Mouse (Mus musculus): ENCODE measurements at regions not wholly inside any gene's neighbourhood (a gene's known extent, or its start where the extent isn't known, plus 50 kb on each side); places are given as distances from the start of the nearest gene placed in this dataset.

GRCm38 (mm10) chr19:26308477-26309135 lies 296.2 kb upstream of the Smarca2 start:
- Histone ChIP-seq H3K4me3 (replicated peaks; ENCODE audit: extremely low read depth, low read depth, low read length) (no peak overlapping the region), H3K4me1 (ENCODE audit: control insufficient read depth, insufficient read depth, low read length) (no peaks in the 10 kb centered on the region)
- TF ChIP-seq CTCF (IDR thresholded peaks at IDR 0.05; ENCODE audit: insufficient read depth, low read length) (no peak), POLR2A (IDR thresholded peaks at IDR 0.05; ENCODE audit: borderline replicate concordance, extremely low read depth, low read depth, low read length) (no peak)
- WGBS = 82% methylated on average over 1 of the region's 1 CpGs
- no peak for DNase-seq

DNA sequence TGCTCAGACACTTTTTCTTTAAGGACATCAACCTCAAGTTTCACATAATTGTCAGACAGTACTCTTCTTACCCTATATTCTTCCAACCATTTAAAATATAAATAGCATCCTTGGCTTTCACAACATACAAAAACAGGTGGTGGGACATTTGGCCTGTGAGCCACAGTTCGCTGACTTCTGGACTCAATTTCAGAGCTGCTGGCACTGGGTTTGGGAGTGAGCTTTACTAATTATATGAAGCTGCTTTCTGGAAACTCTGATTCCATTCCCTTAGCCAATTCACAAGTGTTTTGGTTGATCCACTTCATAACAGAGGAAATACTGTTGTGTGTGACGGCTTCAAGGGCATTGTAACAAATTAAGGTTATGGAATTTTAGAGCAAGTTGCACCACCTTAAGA lies 285.9 kb upstream of the Smarca2 start:
- H3K4me3 ChIP-seq (replicated peaks; ENCODE audit: extremely low read depth, low read depth, low read length) = no peak overlapping the region
- no peak for DNase-seq
- TF ChIP-seq CTCF (IDR thresholded peaks at IDR 0.05; ENCODE audit: insufficient read depth, low read length) (no peak), POLR2A (IDR thresholded peaks at IDR 0.05; ENCODE audit: borderline replicate concordance, extremely low read depth, low read depth, low read length) (no peak)
- H3K4me1 ChIP-seq (ENCODE audit: control insufficient read depth, insufficient read depth, low read length) = no peaks in the 10 kb centered on the region
- 78% methylated on average over 2 of the region's 2 CpGs for WGBS

DNA sequence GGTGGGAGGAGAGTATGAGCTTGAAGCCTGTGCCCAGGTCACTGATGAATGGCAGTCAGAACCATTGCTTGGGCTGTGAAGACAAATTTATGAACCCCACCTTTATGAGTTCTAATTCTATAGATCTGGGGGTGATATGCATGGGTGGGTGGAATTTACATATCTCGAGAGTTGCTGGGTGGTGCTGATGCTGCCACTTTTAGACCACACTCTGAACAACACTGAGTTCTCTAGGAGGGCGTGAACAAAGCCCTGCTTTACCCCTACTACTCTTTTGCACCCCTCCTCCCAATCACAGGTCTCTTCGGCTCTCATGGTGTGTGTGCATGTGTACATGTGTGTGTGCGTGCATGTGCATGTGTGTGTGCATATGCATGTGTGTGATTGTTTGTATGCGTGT lies 281.2 kb upstream of the Smarca2 start:
- 77% methylated on average over 5 of the region's 5 CpGs for WGBS
- no peak overlapping the region for H3K4me3 ChIP-seq (replicated peaks; ENCODE audit: extremely low read depth, low read depth, low read length)
- H3K4me1 ChIP-seq (ENCODE audit: control insufficient read depth, insufficient read depth, low read length) = no peaks in the 10 kb centered on the region
- no peak for DNase-seq
- no peak for TF ChIP-seq CTCF (IDR thresholded peaks at IDR 0.05; ENCODE audit: insufficient read depth, low read length)
- no peak for TF ChIP-seq POLR2A (IDR thresholded peaks at IDR 0.05; ENCODE audit: borderline replicate concordance, extremely low read depth, low read depth, low read length)

GRCm38 (mm10) chr19:26339120-26339519 lies 265.7 kb upstream of the Smarca2 start:
- WGBS = 83% methylated on average over 4 of the region's 4 CpGs
- Histone ChIP-seq H3K4me3 (replicated peaks; ENCODE audit: extremely low read depth, low read depth, low read length) (no peak overlapping the region), H3K4me1 (ENCODE audit: control insufficient read depth, insufficient read depth, low read length) (no peaks in the 10 kb centered on the region)
- DNase-seq = no peak
- TF ChIP-seq POLR2A (IDR thresholded peaks at IDR 0.05; ENCODE audit: borderline replicate concordance, extremely low read depth, low read depth, low read length) (no peak), CTCF (IDR thresholded peaks at IDR 0.05; ENCODE audit: insufficient read depth, low read length) (no peak)

DNA sequence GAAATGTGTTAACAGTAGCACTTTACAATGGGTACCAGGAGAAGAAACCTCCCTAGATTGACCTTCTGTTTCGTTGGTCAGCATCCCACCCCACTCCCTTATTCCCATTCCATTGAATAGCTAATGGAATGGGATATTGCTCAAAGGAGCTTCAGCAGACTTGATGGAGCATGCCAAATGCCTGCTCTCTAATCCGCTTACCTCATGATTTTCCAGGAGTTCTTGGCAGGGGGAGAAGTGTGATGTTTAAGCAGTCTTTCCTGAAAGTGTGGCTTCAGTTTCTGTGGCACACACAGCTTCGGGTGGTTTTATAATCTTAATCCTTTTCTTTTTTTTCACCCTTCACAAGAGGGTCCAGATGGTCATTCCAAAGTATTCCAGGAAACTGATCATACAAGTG lies 264.7 kb upstream of the Smarca2 start:
- TF ChIP-seq CTCF (IDR thresholded peaks at IDR 0.05; ENCODE audit: insufficient read depth, low read length) (no peak), POLR2A (IDR thresholded peaks at IDR 0.05; ENCODE audit: borderline replicate concordance, extremely low read depth, low read depth, low read length) (no peak)
- no peak for DNase-seq
- Histone ChIP-seq H3K4me3 (replicated peaks; ENCODE audit: extremely low read depth, low read depth, low read length) (no peak overlapping the region), H3K4me1 (ENCODE audit: control insufficient read depth, insufficient read depth, low read length) (no peaks in the 10 kb centered on the region)
- 54% methylated on average over 3 of the region's 3 CpGs for WGBS

- TF ChIP-seq POLR2A (IDR thresholded peaks at IDR 0.05; ENCODE audit: borderline replicate concordance, extremely low read depth, low read depth, low read length) (no peak), CTCF (IDR thresholded peaks at IDR 0.05; ENCODE audit: insufficient read depth, low read length) (no peak)
- no peak for DNase-seq
- Histone ChIP-seq H3K4me1 (ENCODE audit: control insufficient read depth, insufficient read depth, low read length) (no peaks in the 10 kb centered on the region), H3K4me3 (replicated peaks; ENCODE audit: extremely low read depth, low read depth, low read length) (no peak overlapping the region)
- WGBS = 70% methylated on average over 7 of the region's 7 CpGs
Observed at GRCm38 (mm10) chr19:26355054-26355453, 249.8 kb upstream of the Smarca2 start.

DNA sequence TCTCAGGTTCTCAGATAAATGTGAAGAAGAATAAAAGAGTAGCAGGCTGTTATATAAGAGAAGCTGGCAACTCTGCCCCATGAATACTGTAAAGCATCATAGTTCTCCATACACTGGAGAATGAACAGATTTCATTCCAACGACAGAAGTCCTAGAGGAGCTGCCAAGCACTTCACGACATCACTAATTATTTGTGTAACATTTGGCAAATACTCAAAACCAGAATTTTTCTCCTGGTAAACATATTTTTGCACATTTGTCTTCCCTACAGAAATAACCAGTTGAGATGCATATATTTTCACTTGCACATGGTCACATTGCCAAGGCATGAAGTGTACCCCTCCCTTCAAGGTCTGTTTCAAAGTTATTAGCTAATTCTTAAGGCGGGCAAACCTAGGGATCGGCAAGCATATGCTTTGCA lies 220.9 kb upstream of the Smarca2 start:
- TF ChIP-seq CTCF (IDR thresholded peaks at IDR 0.05; ENCODE audit: insufficient read depth, low read length) (no peak), POLR2A (IDR thresholded peaks at IDR 0.05; ENCODE audit: borderline replicate concordance, extremely low read depth, low read depth, low read length) (no peak)
- Histone ChIP-seq H3K4me1 (ENCODE audit: control insufficient read depth, insufficient read depth, low read length) (no peaks in the 10 kb centered on the region), H3K4me3 (replicated peaks; ENCODE audit: extremely low read depth, low read depth, low read length) (no peak overlapping the region)
- 76% methylated on average over 4 of the region's 4 CpGs for WGBS
- no peak for DNase-seq

GRCm38 (mm10) chr19:26386075-26386474 lies 218.8 kb upstream of the Smarca2 start:
- DNase-seq = no peak
- H3K4me1 ChIP-seq (ENCODE audit: control insufficient read depth, insufficient read depth, low read length) = no peaks in the 10 kb centered on the region
- no peak for TF ChIP-seq CTCF (IDR thresholded peaks at IDR 0.05; ENCODE audit: insufficient read depth, low read length)
- no peak for TF ChIP-seq POLR2A (IDR thresholded peaks at IDR 0.05; ENCODE audit: borderline replicate concordance, extremely low read depth, low read depth, low read length)
- H3K4me3 ChIP-seq (replicated peaks; ENCODE audit: extremely low read depth, low read depth, low read length) = no peak overlapping the region

- DNase-seq = no peak
- no peaks in the 10 kb centered on the region for H3K4me1 ChIP-seq (ENCODE audit: control insufficient read depth, insufficient read depth, low read length)
- H3K4me3 ChIP-seq (replicated peaks; ENCODE audit: extremely low read depth, low read depth, low read length) = no peak overlapping the region
- 85% methylated on average over 2 of the region's 2 CpGs for WGBS
- no peak for TF ChIP-seq POLR2A (IDR thresholded peaks at IDR 0.05; ENCODE audit: borderline replicate concordance, extremely low read depth, low read depth, low read length)
- no peak for TF ChIP-seq CTCF (IDR thresholded peaks at IDR 0.05; ENCODE audit: insufficient read depth, low read length)
Observed at GRCm38 (mm10) chr19:26412684-26413083, 192.2 kb upstream of the Smarca2 start.

DNA sequence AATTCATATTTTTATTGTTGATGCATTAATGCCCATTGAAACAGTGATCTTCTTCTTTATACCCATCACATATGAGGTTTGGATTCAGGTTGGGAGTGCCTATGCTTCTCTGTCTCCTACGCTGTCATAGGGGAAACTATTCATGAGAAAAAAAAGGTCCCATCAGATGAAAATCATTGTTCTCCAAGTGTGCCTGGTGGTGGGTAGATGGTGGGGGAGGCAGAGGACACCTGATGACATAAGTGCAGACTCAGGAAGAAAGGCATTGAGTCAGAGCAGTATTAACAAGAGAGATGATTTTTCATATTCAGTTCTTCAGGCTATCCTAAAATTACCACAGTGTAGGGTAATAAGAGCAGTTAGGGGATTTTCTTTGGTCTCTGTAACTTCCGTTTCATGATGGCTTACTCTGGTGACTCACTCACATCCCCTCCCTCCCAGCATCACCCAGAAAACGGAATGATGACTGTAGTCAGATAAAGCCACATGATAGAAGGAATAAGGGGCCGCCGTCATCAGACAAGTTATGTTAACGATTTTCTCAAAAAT lies 190.3 kb upstream of the Smarca2 start:
- DNase-seq = no peak
- 73% methylated on average over 6 of the region's 6 CpGs for WGBS
- Histone ChIP-seq H3K4me1 (ENCODE audit: control insufficient read depth, insufficient read depth, low read length) (no peaks in the 10 kb centered on the region), H3K4me3 (replicated peaks; ENCODE audit: extremely low read depth, low read depth, low read length) (no peak overlapping the region)
- TF ChIP-seq POLR2A (IDR thresholded peaks at IDR 0.05; ENCODE audit: borderline replicate concordance, extremely low read depth, low read depth, low read length) = no peak
- TF ChIP-seq CTCF (IDR thresholded peaks at IDR 0.05; ENCODE audit: insufficient read depth, low read length) = no peak

Measured in lung, adult 2 months (tissue).